Mouse (Mus musculus): Measurements from ENCODE around the gene Epo. TPM values are rescaled to one million over a fixed set of nuclear protein-coding genes. Genes with fewer than 3 reads are reported as not detected.

Gene Epo
- polyA plus RNA-seq, 1 experiment from 2014 or later: not detected

- H3K27me3 ChIP-seq (replicated peaks; ENCODE audit: control insufficient read depth, insufficient read depth, low read length): no peaks in the 10 kb centered on the region
- peak overlapping the region; percentile 81 for H3K4me3 ChIP-seq (replicated peaks; ENCODE audit: low read length)
- peaks cover 17% of the 10 kb centered on the region for H3K4me1 ChIP-seq (replicated peaks; ENCODE audit: control insufficient read depth, insufficient read depth, low read length)
- no peaks in the 10 kb centered on the region for H3K9me3 ChIP-seq (ENCODE audit: control insufficient read depth, low read length)
- peak overlapping the region; percentile 92 for H3K9ac ChIP-seq (replicated peaks; ENCODE audit: low read depth, low read length)
- WGBS: under 1% methylated on average over 19 of the region's 19 CpGs
- no peak; the same call in 1 of the 2 replicates for ATAC-seq
- peak overlapping the region; percentile 90 for H3K4me2 ChIP-seq (ENCODE audit: low read length)
- peaks cover 22% of the 10 kb centered on the region for H3K36me3 ChIP-seq (ENCODE audit: control insufficient read depth, insufficient read depth)
- H3K27ac ChIP-seq (ENCODE audit: low read length): peak overlapping the region; percentile 97
Observed at GRCm38 (mm10) chr5:137532131-137532807, 773 bp downstream of the Epo start.

DNA sequence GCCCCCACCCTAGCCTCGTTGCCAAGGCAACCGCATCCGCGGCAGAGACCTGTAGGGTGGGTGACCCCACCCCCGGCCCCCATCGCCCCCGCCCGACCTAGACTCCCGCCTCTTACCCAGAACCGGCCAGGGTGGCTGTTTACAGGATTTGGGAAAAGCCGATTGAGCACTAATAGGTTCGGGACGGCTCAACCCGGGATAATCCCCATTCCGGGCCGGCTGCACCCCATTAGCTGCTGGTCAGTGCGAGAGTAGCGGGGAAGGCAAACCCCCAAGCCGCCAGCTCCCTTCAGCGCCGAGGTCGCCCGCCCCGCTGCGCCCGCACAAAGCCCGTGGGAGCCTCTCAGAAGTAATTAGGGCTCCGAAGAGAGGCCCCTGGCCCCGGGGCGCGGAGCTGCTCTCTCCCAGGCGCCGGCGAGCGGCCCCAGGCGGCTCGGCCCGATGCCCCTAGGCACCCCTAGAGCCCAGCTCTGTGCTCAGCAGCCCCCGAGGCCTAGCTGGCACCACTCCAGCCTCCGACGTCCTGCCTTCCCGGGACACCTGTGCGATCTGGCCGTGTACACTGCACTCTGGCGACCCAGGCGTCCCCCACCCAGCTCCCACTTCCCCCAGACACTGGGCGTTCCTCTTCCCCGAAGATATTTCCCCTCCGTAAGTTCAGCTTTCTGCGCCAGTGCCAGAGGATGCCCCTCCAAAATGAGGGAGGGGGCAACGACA lies 1.5 kb downstream of the Epo start:
- Histone ChIP-seq H3K4me3 (replicated peaks; ENCODE audit: low read length) (peak overlapping the region; percentile 81), H3K4me2 (ENCODE audit: low read length) (peak overlapping the region; percentile 90), H3K4me1 (replicated peaks; ENCODE audit: control insufficient read depth, insufficient read depth, low read length) (peaks cover 17% of the 10 kb centered on the region), H3K9me3 (ENCODE audit: control insufficient read depth, low read length) (no peaks in the 10 kb centered on the region), H3K27ac (ENCODE audit: low read length) (peak overlapping the region; percentile 97), H3K36me3 (ENCODE audit: control insufficient read depth, insufficient read depth) (peaks cover 23% of the 10 kb centered on the region), H3K9ac (replicated peaks; ENCODE audit: low read depth, low read length) (peak overlapping the region; percentile 92), H3K27me3 (replicated peaks; ENCODE audit: control insufficient read depth, insufficient read depth, low read length) (no peaks in the 10 kb centered on the region)
- peak; percentile 21 for ATAC-seq
- under 1% methylated on average over 47 of the region's 51 CpGs for WGBS

DNA sequence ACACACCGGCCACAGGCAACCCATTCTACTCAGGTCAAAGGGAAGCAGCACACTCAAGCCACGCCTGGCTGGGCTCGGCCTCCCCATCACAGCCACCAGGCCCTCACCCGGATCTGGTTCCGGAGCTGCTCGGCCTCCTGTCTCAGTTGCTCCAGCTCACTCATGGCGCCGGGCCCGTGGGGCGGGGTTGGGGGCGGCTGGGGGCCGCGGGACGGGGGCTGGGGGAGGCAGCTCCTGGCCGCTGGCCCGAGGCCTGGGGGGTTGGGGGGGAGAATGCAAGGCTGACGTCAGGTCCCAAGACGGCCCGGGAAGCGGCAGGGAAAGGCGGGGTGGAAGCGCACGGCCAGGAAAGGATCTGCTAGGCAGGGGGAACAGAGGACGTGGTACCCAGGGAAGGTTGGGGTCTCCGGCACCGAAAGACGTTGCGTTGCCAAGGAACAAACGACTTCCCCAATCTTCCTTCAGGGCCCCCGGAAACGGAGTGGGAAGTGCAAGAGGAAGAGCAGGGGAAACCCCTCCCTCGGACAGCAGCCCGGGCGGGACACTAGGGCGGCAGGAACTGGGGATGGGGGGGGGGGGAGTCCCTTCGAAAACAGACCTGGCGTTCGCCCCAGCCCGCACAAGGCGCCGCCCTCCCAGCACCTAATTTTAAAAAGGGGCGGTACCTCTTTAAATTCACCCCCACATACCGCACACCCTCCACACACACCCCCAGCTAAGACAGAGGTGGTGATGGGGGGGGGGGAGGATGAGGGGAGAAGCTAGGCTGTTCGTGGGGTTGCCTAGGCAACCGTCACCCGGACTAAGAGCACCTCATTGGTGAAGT lies 2.2 kb downstream of the Epo start:
- Histone ChIP-seq H3K36me3 (ENCODE audit: control insufficient read depth, insufficient read depth) (peaks cover 23% of the 10 kb centered on the region), H3K4me2 (ENCODE audit: low read length) (peak overlapping the region; percentile 90), H3K4me1 (replicated peaks; ENCODE audit: control insufficient read depth, insufficient read depth, low read length) (peaks cover 20% of the 10 kb centered on the region), H3K27ac (ENCODE audit: low read length) (peak overlapping the region; percentile 97), H3K27me3 (replicated peaks; ENCODE audit: control insufficient read depth, insufficient read depth, low read length) (no peaks in the 10 kb centered on the region), H3K9ac (replicated peaks; ENCODE audit: low read depth, low read length) (peak overlapping the region; percentile 92), H3K9me3 (ENCODE audit: control insufficient read depth, low read length) (no peaks in the 10 kb centered on the region), H3K4me3 (replicated peaks; ENCODE audit: low read length) (peak overlapping the region; percentile 81)
- 0% methylated on average over 36 of the region's 46 CpGs for WGBS
- ATAC-seq: peak; percentile 65

DNA sequence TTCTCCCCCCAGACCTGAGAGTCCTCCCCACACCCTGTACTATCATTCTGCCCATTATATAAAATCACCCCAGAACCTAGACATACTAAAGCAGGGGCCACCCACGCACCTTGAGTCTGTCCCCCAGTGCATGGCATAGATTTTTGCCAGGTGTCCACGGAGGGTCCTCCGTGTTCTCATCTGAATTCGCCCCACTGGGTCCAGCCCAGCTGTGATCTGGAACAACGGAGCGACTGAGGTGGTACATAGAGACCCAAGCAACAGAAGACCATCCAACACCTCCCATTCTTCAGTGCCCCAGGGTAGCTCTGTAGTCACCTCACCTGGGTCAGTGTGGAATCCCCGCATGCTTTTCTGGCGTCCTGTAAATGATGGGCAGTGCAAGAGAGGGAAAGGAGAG lies 3.0 kb downstream of the Epo start:
- H3K27me3 ChIP-seq (replicated peaks; ENCODE audit: control insufficient read depth, insufficient read depth, low read length): no peaks in the 10 kb centered on the region
- WGBS: 72% methylated on average over 8 of the region's 8 CpGs

GRCm38 (mm10) chr5:137529221-137529995 lies 3.6 kb downstream of the Epo start:
- Histone ChIP-seq H3K4me3 (replicated peaks; ENCODE audit: low read length) (no peak overlapping the region), H3K4me2 (ENCODE audit: low read length) (no peak overlapping the region), H3K9ac (replicated peaks; ENCODE audit: low read depth, low read length) (no peak overlapping the region), H3K9me3 (ENCODE audit: control insufficient read depth, low read length) (no peaks in the 10 kb centered on the region), H3K4me1 (replicated peaks; ENCODE audit: control insufficient read depth, insufficient read depth, low read length) (peaks cover 20% of the 10 kb centered on the region), H3K27me3 (replicated peaks; ENCODE audit: control insufficient read depth, insufficient read depth, low read length) (no peaks in the 10 kb centered on the region), H3K27ac (ENCODE audit: low read length) (no peak overlapping the region), H3K36me3 (ENCODE audit: control insufficient read depth, insufficient read depth) (peaks cover 28% of the 10 kb centered on the region)
- ATAC-seq: no peak
- WGBS: 75% methylated on average over 15 of the region's 15 CpGs

More for the DNA sequence above, 3.0 kb downstream of the Epo start:
- peak overlapping the region; percentile 81 for H3K4me3 ChIP-seq (replicated peaks; ENCODE audit: low read length)
- no peaks in the 10 kb centered on the region for H3K9me3 ChIP-seq (ENCODE audit: control insufficient read depth, low read length)
- peaks cover 25% of the 10 kb centered on the region for H3K36me3 ChIP-seq (ENCODE audit: control insufficient read depth, insufficient read depth)
- H3K9ac ChIP-seq (replicated peaks; ENCODE audit: low read depth, low read length): peak overlapping the region; percentile 92
- peak overlapping the region; percentile 90 for H3K4me2 ChIP-seq (ENCODE audit: low read length)
- peak overlapping the region; percentile 97 for H3K27ac ChIP-seq (ENCODE audit: low read length)
- ATAC-seq: no peak
- H3K4me1 ChIP-seq (replicated peaks; ENCODE audit: control insufficient read depth, insufficient read depth, low read length): peaks cover 20% of the 10 kb centered on the region

- Histone ChIP-seq H3K9ac (replicated peaks; ENCODE audit: low read depth, low read length) (no peak overlapping the region), H3K4me1 (replicated peaks; ENCODE audit: control insufficient read depth, insufficient read depth, low read length) (peaks cover 20% of the 10 kb centered on the region), H3K27ac (ENCODE audit: low read length) (no peak overlapping the region), H3K9me3 (ENCODE audit: control insufficient read depth, low read length) (no peaks in the 10 kb centered on the region), H3K36me3 (ENCODE audit: control insufficient read depth, insufficient read depth) (peaks cover 36% of the 10 kb centered on the region), H3K27me3 (replicated peaks; ENCODE audit: control insufficient read depth, insufficient read depth, low read length) (no peaks in the 10 kb centered on the region), H3K4me2 (ENCODE audit: low read length) (no peak overlapping the region), H3K4me3 (replicated peaks; ENCODE audit: low read length) (no peak overlapping the region)
- 83% methylated on average over 22 of the region's 22 CpGs for WGBS
- no peak for ATAC-seq
Observed at GRCm38 (mm10) chr5:137528247-137528968, 4.6 kb downstream of the Epo start.

GRCm38 (mm10) chr5:137527413-137527812 lies 5.6 kb downstream of the Epo start:
- H3K27me3 ChIP-seq (replicated peaks; ENCODE audit: control insufficient read depth, insufficient read depth, low read length): no peaks in the 10 kb centered on the region
- H3K4me3 ChIP-seq (replicated peaks; ENCODE audit: low read length): no peak overlapping the region
- H3K4me1 ChIP-seq (replicated peaks; ENCODE audit: control insufficient read depth, insufficient read depth, low read length): peaks cover 20% of the 10 kb centered on the region
- H3K27ac ChIP-seq (ENCODE audit: low read length): peak overlapping the region; percentile 33; the same call in 1 of the 2 replicates
- no peaks in the 10 kb centered on the region for H3K9me3 ChIP-seq (ENCODE audit: control insufficient read depth, low read length)
- no peak overlapping the region for H3K9ac ChIP-seq (replicated peaks; ENCODE audit: low read depth, low read length)
- no peak overlapping the region for H3K4me2 ChIP-seq (ENCODE audit: low read length)
- no peak for ATAC-seq
- 43% methylated on average over 1 of the region's 1 CpGs for WGBS
- peaks cover 46% of the 10 kb centered on the region for H3K36me3 ChIP-seq (ENCODE audit: control insufficient read depth, insufficient read depth)

GRCm38 (mm10) chr5:137526192-137526936 lies 6.7 kb downstream of the Epo start:
- peak overlapping the region; percentile 50 for H3K27ac ChIP-seq (ENCODE audit: low read length)
- peaks cover 20% of the 10 kb centered on the region for H3K4me1 ChIP-seq (replicated peaks; ENCODE audit: control insufficient read depth, insufficient read depth, low read length)

More at GRCm38 (mm10) chr5:137526192-137526936, 6.7 kb downstream of the Epo start:
- Histone ChIP-seq H3K36me3 (ENCODE audit: control insufficient read depth, insufficient read depth) (peaks cover 46% of the 10 kb centered on the region), H3K4me2 (ENCODE audit: low read length) (no peak overlapping the region), H3K4me3 (replicated peaks; ENCODE audit: low read length) (no peak overlapping the region), H3K9me3 (ENCODE audit: control insufficient read depth, low read length) (no peaks in the 10 kb centered on the region), H3K9ac (replicated peaks; ENCODE audit: low read depth, low read length) (no peak overlapping the region), H3K27me3 (replicated peaks; ENCODE audit: control insufficient read depth, insufficient read depth, low read length) (no peaks in the 10 kb centered on the region)
- ATAC-seq: no peak
- 28% methylated on average over 16 of the region's 16 CpGs for WGBS

All from forebrain, embryonic 16.5 days (tissue).